Mouse (Mus musculus) kidney, adult 2 months (tissue): ENCODE measurements at regions not wholly inside any gene's neighbourhood (a gene's known extent, or its start where the extent isn't known, plus 50 kb on each side); places are given as distances from the start of the nearest gene placed in this dataset.

Experiments
- CTCF ChIP-seq: fragments of 200-500 bp; conservative IDR thresholded peaks from 2 replicates; pipeline ENCODE4 v1.5.1; 2011; ENCODE audit warnings: low read depth, mild to moderate bottlenecking, control low read depth, low read length, moderate library complexity, mixed read lengths; ENCODE audit not compliant: insufficient read depth, insufficient read length
- POLR2A ChIP-seq: fragments of 200-500 bp; IDR thresholded peaks from one replicate; pipeline ENCODE4 v1.6.1; 2011; ENCODE audit warnings: low read depth, low read length, control low read depth

- TF ChIP-seq CTCF (no peak), POLR2A (no peak)
These were observed 65.7 kb upstream of the D1Pas1 start for GRCm38 (mm10) chr1:186901548-186901947.
